Mouse (Mus musculus) megakaryocyte-erythroid progenitor cell, adult 5 weeks (primary cell): Measurements from ENCODE around the gene Scube2. TPM values are rescaled to one million over a fixed set of nuclear protein-coding genes. Genes with fewer than 3 reads are reported as not detected.

ENCODE experiments used
- polyA plus RNA-seq: library from polyadenylated mRNA; stranded (reverse); fragments of >175 nt; gene quantifications from 2 replicates; pipeline ENCODE4 v1.2.3, GENCODE M21; 2012

The Scube2 gene
- not detected in 2 replicates for polyA plus RNA-seq

GRCm38 (mm10) chr7:109865370-109866229 is at the start of gene Scube2:
TSS of gene Scube2 (minus strand) at chr7:109865679.

GRCm38 (mm10) chr7:109781470-109782203 is 83.8 kb downstream of the Scube2 start, which contains the start of gene Nrip3:
TSS of gene Nrip3 (minus strand) at chr7:109782025.

DNA sequence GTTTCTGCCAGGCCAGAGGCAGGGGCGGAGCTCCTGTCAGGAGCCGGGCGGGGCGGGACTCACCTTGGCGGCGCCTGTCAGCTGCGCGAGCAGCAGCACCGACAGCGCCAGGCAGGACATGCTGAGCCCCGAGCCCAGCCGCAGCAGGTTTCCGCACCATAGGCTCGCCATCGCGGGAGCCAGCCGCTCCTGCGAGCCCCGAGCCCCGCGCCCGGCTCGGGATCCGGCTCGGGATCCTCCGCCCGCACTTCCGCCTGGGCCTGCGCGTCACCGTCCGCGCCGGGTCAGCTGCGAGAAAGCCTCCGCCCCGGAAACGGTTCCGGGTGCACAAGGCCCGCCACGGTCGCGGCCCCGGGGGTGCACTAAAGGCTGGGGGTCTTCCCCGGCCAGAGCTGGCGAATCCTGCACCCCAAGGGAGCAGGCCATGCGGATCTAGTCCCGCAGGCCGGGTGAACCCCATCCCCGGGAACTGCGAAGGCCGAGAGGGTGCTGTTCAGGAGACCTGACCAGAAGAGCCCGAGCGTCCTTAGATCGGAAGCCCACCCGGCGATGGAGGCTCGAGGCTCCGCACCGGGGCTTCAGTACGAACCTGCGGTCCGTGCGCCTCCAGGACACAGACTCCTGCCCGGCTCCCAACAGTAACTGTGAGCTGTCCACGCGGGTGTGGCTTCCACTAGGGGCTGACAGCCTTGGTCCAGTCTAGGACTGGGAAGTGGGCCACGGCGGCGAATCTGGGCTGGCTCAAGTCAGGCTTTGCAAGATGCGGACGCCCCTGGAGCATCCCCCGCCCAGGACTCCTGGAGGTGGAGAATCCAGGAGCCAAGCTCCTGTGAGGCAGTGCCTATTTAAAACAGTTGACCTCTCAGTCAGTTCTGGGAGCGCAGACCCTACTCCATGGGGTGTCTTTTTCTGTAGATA is 113.2 kb downstream of the Scube2 start, which contains the start of gene Tmem9b:
Gene Tmem9b (minus strand): TSS at position 868 of the 918 bp plus-strand sequence.

Other genes with a start within 250 kb of the Scube2 start
- 0.79 and 1.1 TPM in 2 replicates for gene St5, start 162.1 kb downstream of the Scube2 start, polyA plus RNA-seq
- 39.1 and 41.9 TPM in 2 replicates for gene Akip1, start 162.0 kb downstream of the Scube2 start, polyA plus RNA-seq
- 0.04 TPM in 1 of 2 replicates, not detected in the other for gene BC051019, start 141.8 kb downstream of the Scube2 start, polyA plus RNA-seq
- not detected in 2 replicates for gene Ascl3, start 134.0 kb downstream of the Scube2 start, polyA plus RNA-seq
- 5.2 and 5.7 TPM in 2 replicates for gene Tmem9b, start 112.8 kb downstream of the Scube2 start, polyA plus RNA-seq
- 0.03 and 0.38 TPM in 2 replicates for gene Nrip3, start 83.7 kb downstream of the Scube2 start, polyA plus RNA-seq
- gene Dennd5a, start 94.8 kb upstream of the Scube2 start, polyA plus RNA-seq, result 15.4 and 20.4 TPM in 2 replicates
- gene Tmem41b, start 121.2 kb upstream of the Scube2 start, polyA plus RNA-seq, result 13.9 and 15.9 TPM in 2 replicates
- gene Ipo7, start 152.6 kb upstream of the Scube2 start, polyA plus RNA-seq, result 79.8 and 80.2 TPM in 2 replicates
- 0.83 and 1.1 TPM in 2 replicates for gene Zfp143, start 195.5 kb upstream of the Scube2 start, polyA plus RNA-seq